Mouse (Mus musculus) lung, postnatal 0 days (tissue): ENCODE measurements around the gene Sctr. TPM values are rescaled to one million over a fixed set of nuclear protein-coding genes. Genes with fewer than 3 reads are reported as not detected.

Source experiments
- ATAC-seq: fragments of 200-750 bp; cut with Nextera tagmentation; 2 replicates; pipeline ENCODE4 v1.8.0; 2017; ENCODE audit warnings: moderate library complexity
- DNase-seq: peaks from one replicate; pipeline ENCODE4 v3.0.0-alpha.2; 2016; ENCODE audit warnings: low spot score
- H3K27ac ChIP-seq: fragments of 300-500 bp; sonication (generic); 2 replicates; pipeline ENCODE4 v1.5.1; 2014; ENCODE audit warnings: antibody characterized with exemption, mild to moderate bottlenecking, low read length, mixed read lengths
- H3K27me3 ChIP-seq: fragments of 300-500 bp; sonication (generic); replicated peaks from 2 replicates; pipeline ENCODE4 v1.6.1; 2014; ENCODE audit warnings: low read length, mixed read lengths; ENCODE audit not compliant: insufficient read depth
- H3K36me3 ChIP-seq: fragments of 300-500 bp; sonication (generic); 2 replicates; pipeline ENCODE4 v1.6.1; 2014; ENCODE audit warnings: low read length, mixed read lengths; ENCODE audit not compliant: insufficient read depth
- H3K4me1 ChIP-seq: fragments of 300-500 bp; sonication (generic); 2 replicates; pipeline ENCODE4 v1.6.1; 2014; ENCODE audit warnings: antibody characterized with exemption, low read depth, low read length, mixed read lengths; ENCODE audit not compliant: insufficient read depth
- H3K4me2 ChIP-seq: fragments of 300-500 bp; sonication (generic); replicated peaks from 2 replicates; pipeline ENCODE4 v1.6.1; 2014; ENCODE audit warnings: low read depth, mild to moderate bottlenecking, low read length, moderate library complexity, mixed read lengths
- H3K4me3 ChIP-seq: fragments of 300-500 bp; sonication (generic); 2 replicates; pipeline ENCODE4 v1.5.1; 2014; ENCODE audit warnings: low read depth, low read length
- H3K9ac ChIP-seq: fragments of 300-500 bp; sonication (generic); replicated peaks from 2 replicates; pipeline ENCODE4 v1.6.1; 2014; ENCODE audit warnings: low read depth, mild to moderate bottlenecking
- H3K9me3 ChIP-seq: fragments of 300-500 bp; sonication (generic); 2 replicates; pipeline ENCODE4 v1.6.1; 2016; ENCODE audit warnings: low read length, mixed read lengths
- CTCF ChIP-seq: IDR thresholded peaks from 2 replicates; pipeline ENCODE4 v1.5.1; 2016; ENCODE audit warnings: antibody characterized with exemption, mild to moderate bottlenecking
- EP300 ChIP-seq: IDR thresholded peaks from 2 replicates; pipeline ENCODE4 v1.6.1; 2016; ENCODE audit warnings: antibody characterized with exemption, mild to moderate bottlenecking, control low read depth
- WGBS: fragments of 180-500 bp; shearing (Covaris S2); extraction: QIAGEN DNeasy Blood & Tissue Kit; methylation state at CpG from one replicate; pipeline ENCODE4 v1.1.7; 2014; 5-methylcytosine and 5-hydroxymethylcytosine counted together
- polyA plus RNA-seq: library from polyadenylated mRNA; unstranded; fragments of >200 nt; fragmentation: Nextera tagmentation; extraction: Ambion mirVana; gene quantifications from 2 replicates; pipeline ENCODE4 v1.2.1, GENCODE M21; 2015

The Sctr gene
- polyA plus RNA-seq, 1 experiment from 2014 or later = 0.14 TPM

- ATAC-seq = 0 out of 2 replicates have a peak, but pooled peaks have one; percentile 6
- H3K27me3 ChIP-seq = no peaks in the 10 kb centered on the region
- H3K4me3 ChIP-seq = no peak overlapping the region
- H3K36me3 ChIP-seq = no peaks in the 10 kb centered on the region
- H3K4me2 ChIP-seq = no peak overlapping the region
- 57% methylated on average over 8 of the region's 8 CpGs for WGBS
- no peak for TF ChIP-seq CTCF
- no peak for TF ChIP-seq EP300
- H3K9ac ChIP-seq = no peak overlapping the region
- H3K4me1 ChIP-seq = peaks cover 9% of the 10 kb centered on the region; the same call in 1 of the 2 replicates
- H3K27ac ChIP-seq = no peak overlapping the region
- DNase-seq = no peak
- H3K9me3 ChIP-seq = no peaks in the 10 kb centered on the region
These were observed 51.2 kb downstream of the Sctr start for GRCm38 (mm10) chr1:120057674-120058430.

GRCm38 (mm10) chr1:120060687-120061086, 54.0 kb downstream of the Sctr start:
- Histone ChIP-seq H3K36me3 (no peaks in the 10 kb centered on the region), H3K9me3 (no peaks in the 10 kb centered on the region), H3K9ac (no peak overlapping the region), H3K4me2 (no peak overlapping the region), H3K27ac (no peak overlapping the region), H3K4me3 (no peak overlapping the region), H3K27me3 (no peaks in the 10 kb centered on the region), H3K4me1 (peaks cover 6% of the 10 kb centered on the region; the same call in 1 of the 2 replicates)
- DNase-seq (no peak), ATAC-seq (no peak)
- TF ChIP-seq CTCF (no peak), EP300 (no peak)
- 67% methylated on average over 5 of the region's 5 CpGs for WGBS

- 58% methylated on average over 7 of the region's 7 CpGs for WGBS
- Histone ChIP-seq H3K9me3 (no peaks in the 10 kb centered on the region), H3K4me2 (no peak overlapping the region), H3K27ac (no peak overlapping the region), H3K4me1 (0 out of 2 replicates have a peak, but pooled peaks cover 3% of the 10 kb centered on the region), H3K9ac (no peak overlapping the region), H3K27me3 (no peaks in the 10 kb centered on the region), H3K36me3 (no peaks in the 10 kb centered on the region), H3K4me3 (no peak overlapping the region)
- TF ChIP-seq EP300 (no peak), CTCF (no peak)
- ATAC-seq (peak; percentile 42; the same call in 1 of the 2 replicates), DNase-seq (peak; percentile 43)
These were observed 55.5 kb downstream of the Sctr start for GRCm38 (mm10) chr1:120062231-120062630.

- DNase-seq = no peak
- H3K9ac ChIP-seq = no peak overlapping the region
- H3K27ac ChIP-seq = no peak overlapping the region
- WGBS = 88% methylated on average over 11 of the region's 11 CpGs
- ATAC-seq = no peak
- H3K4me3 ChIP-seq = no peak overlapping the region
- no peaks in the 10 kb centered on the region for H3K9me3 ChIP-seq
- H3K36me3 ChIP-seq = no peaks in the 10 kb centered on the region
- TF ChIP-seq EP300 = no peak
- TF ChIP-seq CTCF = no peak
- H3K4me1 ChIP-seq = 0 out of 2 replicates have a peak, but pooled peaks cover 3% of the 10 kb centered on the region
- no peaks in the 10 kb centered on the region for H3K27me3 ChIP-seq
- H3K4me2 ChIP-seq = no peak overlapping the region
These were observed 57.5 kb downstream of the Sctr start for GRCm38 (mm10) chr1:120064036-120064682.

- H3K9me3 ChIP-seq = no peaks in the 10 kb centered on the region
- TF ChIP-seq CTCF (no peak), EP300 (no peak)
- H3K36me3 ChIP-seq = no peaks in the 10 kb centered on the region
- H3K4me2 ChIP-seq = no peak overlapping the region
- DNase-seq (no peak), ATAC-seq (no peak)
- H3K4me1 ChIP-seq = peaks cover 3% of the 10 kb centered on the region; the same call in 1 of the 2 replicates
- no peak overlapping the region for H3K27ac ChIP-seq
- no peak overlapping the region for H3K4me3 ChIP-seq
- H3K9ac ChIP-seq = no peak overlapping the region
- WGBS = 67% methylated on average over 8 of the region's 8 CpGs
- no peaks in the 10 kb centered on the region for H3K27me3 ChIP-seq
These were observed 59.5 kb downstream of the Sctr start for GRCm38 (mm10) chr1:120066159-120066558.

GRCm38 (mm10) chr1:120066625-120067024, 59.9 kb downstream of the Sctr start:
- Histone ChIP-seq H3K4me1 (peaks cover 3% of the 10 kb centered on the region; the same call in 1 of the 2 replicates), H3K4me2 (no peak overlapping the region), H3K27me3 (no peaks in the 10 kb centered on the region), H3K9ac (no peak overlapping the region), H3K27ac (no peak overlapping the region), H3K9me3 (no peaks in the 10 kb centered on the region), H3K4me3 (no peak overlapping the region), H3K36me3 (no peaks in the 10 kb centered on the region)
- DNase-seq (no peak), ATAC-seq (no peak)
- TF ChIP-seq EP300 (no peak), CTCF (no peak)
- WGBS = 73% methylated on average over 3 of the region's 3 CpGs
